8 mouse cellular contexts compared by ENCODE assay signal in genomic region chr12:70111367-70112089, GRCm38 (mm10). TPM values are rescaled to one million over a fixed set of nuclear protein-coding genes. Genes with fewer than 3 reads are reported as not detected.
DNase-seq lines count a peak whose midpoint lies in the region; ATAC-seq and TF ChIP-seq lines count a peak whose summit lies in the region.

No protein-coding gene starts in this region.

- no peaks in the 10 kb centered on the region for H3K27me3 ChIP-seq in cerebellum, adult 2 months (ENCODE audit: control insufficient read depth, insufficient read depth, low read length)
- H3K27me3 ChIP-seq in forebrain, embryonic 16.5 days (replicated peaks; ENCODE audit: control insufficient read depth, insufficient read depth, low read length), result no peaks in the 10 kb centered on the region

- H3K27ac ChIP-seq in cerebellum, adult 2 months (ENCODE audit: insufficient read depth, low read length), result no peak overlapping the region
- H3K27ac ChIP-seq in forebrain, embryonic 16.5 days (ENCODE audit: low read length), result peak overlapping the region; percentile 92

- ATAC-seq in forebrain, embryonic 16.5 days, result peak; percentile 86

- H3K36me3 ChIP-seq in forebrain, embryonic 16.5 days (ENCODE audit: control insufficient read depth, insufficient read depth), result no peaks in the 10 kb centered on the region

- H3K9ac ChIP-seq in forebrain, embryonic 16.5 days (replicated peaks; ENCODE audit: low read depth, low read length), result peak overlapping the region; percentile 96

- no peak for TF ChIP-seq CTCF in cerebellum, adult 2 months (IDR thresholded peaks at IDR 0.05; ENCODE audit: borderline replicate concordance, insufficient read depth, low read depth, low read length)

- H3K4me3 ChIP-seq in cerebellum, adult 2 months (replicated peaks; ENCODE audit: insufficient read depth, low read depth, low read length), result peak overlapping the region; percentile 74
- H3K4me3 ChIP-seq in forebrain, embryonic 16.5 days (replicated peaks; ENCODE audit: low read length), result peak overlapping the region; percentile 81

- peak; percentile 78 for DNase-seq in MN1 (ENCODE audit: low spot score)
- DNase-seq in cerebellum, adult 2 months, result peak; percentile 68 to 69
- peak; percentile 79 to 87 for DNase-seq in heart, postnatal 36 days
- DNase-seq in layer of hippocampus, adult 9-11 months, result peak; percentile 62
- peak; percentile 81 for DNase-seq in lung, postnatal 14 days
- peak; percentile 83 for DNase-seq in ovary, postnatal 36 days (ENCODE audit: low spot score)
- peak; percentile 74 for DNase-seq in thymus, postnatal 25 days

- WGBS in cerebellum, adult 2 months, result under 1% methylated on average over 99 of the region's 101 CpGs
- under 1% methylated on average over 93 of the region's 101 CpGs for WGBS in forebrain, embryonic 16.5 days

- intact Hi-C loops in heart, postnatal 36 days (cut with DNase I), result loop anchor here (2.0 kb wide), 1 partner anchor 33 kb away; no protein-coding TSS in a partner anchor

- no peaks in the 10 kb centered on the region for H3K9me3 ChIP-seq in forebrain, embryonic 16.5 days (ENCODE audit: control insufficient read depth, low read length)

- no peak for TF ChIP-seq POLR2A in cerebellum, adult 2 months (IDR thresholded peaks at IDR 0.05; ENCODE audit: borderline replicate concordance, insufficient read depth, low read length)

- H3K4me1 ChIP-seq in cerebellum, adult 2 months (ENCODE audit: control insufficient read depth, insufficient read depth, low read length), result peaks cover 2% of the 10 kb centered on the region; the same call in 1 of the 2 replicates
- peaks cover 31% of the 10 kb centered on the region for H3K4me1 ChIP-seq in forebrain, embryonic 16.5 days (replicated peaks; ENCODE audit: control insufficient read depth, insufficient read depth, low read length)

- peak overlapping the region; percentile 65 for H3K4me2 ChIP-seq in forebrain, embryonic 16.5 days (ENCODE audit: low read length)

RNA-seq across cellular contexts. Expression of gene Nin, which starts 2.0 kb away (rescaled TPM):
- 7.2 and 7.4 TPM in 2 replicates for polyA plus RNA-seq in cerebellum, adult 2 months (2012; rRNA removed)
- polyA plus RNA-seq in forebrain, embryonic 16.5 days (2015; fragmentation: Nextera tagmentation; extraction: Ambion mirVana), result 40.2 and 45.3 TPM in 2 replicates
- total RNA-seq in heart, postnatal 36 days (2021), result 10 to 100 TPM; 16.6 to 19.7 TPM

RNA-seq across cellular contexts. Expression of gene Abhd12b, which starts 42.4 kb away (rescaled TPM):
- polyA plus RNA-seq in cerebellum, adult 2 months (2012; rRNA removed), result not detected in 2 replicates
- polyA plus RNA-seq in forebrain, embryonic 16.5 days (2015; fragmentation: Nextera tagmentation; extraction: Ambion mirVana), result not detected in 2 replicates
- total RNA-seq in heart, postnatal 36 days (2021), result not detected
